Mouse (Mus musculus) E14TG2a.4 (cell line): Measurements from ENCODE around the gene Flt1.

Experiments used
- H3K27me3 ChIP-seq: 2 replicates; pipeline ENCODE4 v1.6.1; 2014; ENCODE audit warnings: low read length, control low read depth; ENCODE audit not compliant: insufficient read depth
- H3K36me3 ChIP-seq: 2 replicates; pipeline ENCODE4 v1.6.1; 2014; ENCODE audit warnings: low read length, control low read depth; ENCODE audit not compliant: insufficient read depth
- H3K4me1 ChIP-seq: replicated peaks from 2 replicates; pipeline ENCODE4 v1.6.1; 2014; ENCODE audit warnings: low read depth, low read length, control low read depth
- H3K4me3 ChIP-seq: replicated peaks from 2 replicates; pipeline ENCODE4 v1.5.1; 2014; ENCODE audit warnings: mild to moderate bottlenecking, low read length
- H3K9me3 ChIP-seq: 2 replicates; pipeline ENCODE4 v1.6.1; 2014; ENCODE audit warnings: low read length, control low read depth
- CTCF ChIP-seq: conservative IDR thresholded peaks from 2 replicates; pipeline ENCODE4 v1.5.1; 2014; ENCODE audit warnings: low read length
- NANOG ChIP-seq: IDR thresholded peaks from 2 replicates; pipeline ENCODE4 v1.6.1; 2014; ENCODE audit warnings: borderline replicate concordance, low read length, mixed read lengths
- POU5F1 ChIP-seq: IDR thresholded peaks from 2 replicates; pipeline ENCODE4 v1.6.1; 2014; ENCODE audit warnings: low read length, borderline replicate concordance

Gene Flt1

GRCm38 (mm10) chr5:147607256-147607975 is 118.4 kb downstream of the Flt1 start:
- Histone ChIP-seq H3K9me3 (peaks cover 35% of the 10 kb centered on the region), H3K27me3 (0 out of 2 replicates have a peak, but pooled peaks cover 3% of the 10 kb centered on the region), H3K36me3 (no peaks in the 10 kb centered on the region), H3K4me1 (peaks cover 5% of the 10 kb centered on the region; the same call in 1 of the 2 replicates), H3K4me3 (no peak overlapping the region)
- TF ChIP-seq NANOG (no peak), CTCF (no peak), POU5F1 (no peak)

GRCm38 (mm10) chr5:147606751-147607150 is 119.1 kb downstream of the Flt1 start:
- H3K36me3 ChIP-seq = no peaks in the 10 kb centered on the region
- TF ChIP-seq POU5F1 (no peak), CTCF (no peak), NANOG (no peak)
- peaks cover 28% of the 10 kb centered on the region for H3K9me3 ChIP-seq
- H3K4me3 ChIP-seq = no peak overlapping the region
- H3K27me3 ChIP-seq = 0 out of 2 replicates have a peak, but pooled peaks cover 3% of the 10 kb centered on the region
- peaks cover 5% of the 10 kb centered on the region; the same call in 1 of the 2 replicates for H3K4me1 ChIP-seq

- TF ChIP-seq POU5F1 = no peak
- no peak for TF ChIP-seq CTCF
- TF ChIP-seq NANOG = no peak
- no peak overlapping the region for H3K4me3 ChIP-seq
- no peaks in the 10 kb centered on the region for H3K9me3 ChIP-seq
- H3K4me1 ChIP-seq = no peaks in the 10 kb centered on the region
- H3K27me3 ChIP-seq = 0 out of 2 replicates have a peak, but pooled peaks cover 3% of the 10 kb centered on the region
- H3K36me3 ChIP-seq = no peaks in the 10 kb centered on the region
Observed at GRCm38 (mm10) chr5:147601460-147602360, 124.1 kb downstream of the Flt1 start.

- H3K36me3 ChIP-seq = no peaks in the 10 kb centered on the region
- no peaks in the 10 kb centered on the region for H3K4me1 ChIP-seq
- H3K27me3 ChIP-seq = 0 out of 2 replicates have a peak, but pooled peaks cover 6% of the 10 kb centered on the region
- H3K9me3 ChIP-seq = no peaks in the 10 kb centered on the region
- TF ChIP-seq POU5F1 (no peak), NANOG (no peak), CTCF (no peak)
- no peak overlapping the region for H3K4me3 ChIP-seq
Observed at GRCm38 (mm10) chr5:147597825-147598224, 128.0 kb downstream of the Flt1 start.

- Histone ChIP-seq H3K36me3 (no peaks in the 10 kb centered on the region), H3K9me3 (no peaks in the 10 kb centered on the region), H3K4me3 (peak overlapping the region; percentile 49), H3K4me1 (peaks cover 13% of the 10 kb centered on the region), H3K27me3 (peaks cover 31% of the 10 kb centered on the region)
- TF ChIP-seq POU5F1 = no peak
- no peak for TF ChIP-seq CTCF
- no peak for TF ChIP-seq NANOG
Observed at GRCm38 (mm10) chr5:147589814-147590213, 136.0 kb downstream of the Flt1 start.

GRCm38 (mm10) chr5:147585070-147585469 is 140.7 kb downstream of the Flt1 start:
- H3K4me3 ChIP-seq = no peak overlapping the region
- no peaks in the 10 kb centered on the region for H3K36me3 ChIP-seq
- H3K4me1 ChIP-seq = peaks cover 21% of the 10 kb centered on the region
- TF ChIP-seq POU5F1 (no peak), CTCF (no peak), NANOG (no peak)
- H3K27me3 ChIP-seq = peaks cover 21% of the 10 kb centered on the region
- no peaks in the 10 kb centered on the region for H3K9me3 ChIP-seq

- Histone ChIP-seq H3K9me3 (no peaks in the 10 kb centered on the region), H3K36me3 (no peaks in the 10 kb centered on the region), H3K4me1 (peaks cover 16% of the 10 kb centered on the region), H3K27me3 (peaks cover 17% of the 10 kb centered on the region), H3K4me3 (no peak overlapping the region)
- TF ChIP-seq POU5F1 (no peak), CTCF (no peak), NANOG (no peak)
Observed at GRCm38 (mm10) chr5:147584648-147585047, 141.2 kb downstream of the Flt1 start.

GRCm38 (mm10) chr5:147583702-147584298 is 142.0 kb downstream of the Flt1 start:
- Histone ChIP-seq H3K4me1 (peaks cover 10% of the 10 kb centered on the region; the same call in 1 of the 2 replicates), H3K4me3 (no peak overlapping the region), H3K36me3 (no peaks in the 10 kb centered on the region), H3K9me3 (no peaks in the 10 kb centered on the region), H3K27me3 (peaks cover 12% of the 10 kb centered on the region)
- no peak for TF ChIP-seq POU5F1
- peak; percentile 74 for TF ChIP-seq CTCF
